Comparison of ENCODE assay signal across 20 mouse cellular contexts in the genomic region with DNA sequence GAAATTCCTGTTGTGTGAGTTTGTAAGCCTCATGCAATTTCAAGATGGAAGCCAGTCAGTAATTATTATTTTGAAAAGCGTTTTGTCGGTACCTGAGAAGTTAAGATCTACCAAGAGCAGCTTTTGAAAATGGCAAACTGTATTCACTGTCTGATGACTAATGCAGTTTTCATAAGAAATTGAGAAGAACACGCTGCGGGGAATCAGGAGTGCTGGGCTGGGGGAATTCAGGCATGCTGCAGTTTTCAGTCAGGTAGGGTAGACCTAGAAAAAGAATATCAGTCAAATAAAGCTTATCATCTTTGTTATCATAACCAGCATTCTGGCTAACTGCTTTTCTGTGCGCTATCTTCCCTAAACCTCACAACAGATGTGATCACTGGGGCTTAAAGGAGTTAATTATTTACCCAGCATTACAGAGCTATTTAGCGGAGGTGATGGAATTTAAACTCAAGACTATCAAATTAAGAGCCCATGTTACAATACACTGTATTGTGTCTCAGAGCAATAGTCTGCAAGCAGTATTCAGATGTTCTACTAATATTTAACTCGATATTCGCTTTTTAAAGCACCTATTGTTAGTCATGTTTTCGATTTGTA. TPM values are rescaled to one million over a fixed set of nuclear protein-coding genes. Genes with fewer than 3 reads are reported as not detected.
DNase-seq lines count a peak whose midpoint lies in the region; ATAC-seq and TF ChIP-seq lines count a peak whose summit lies in the region.
"Had no signal": no experiment of that assay in that cellular context is flagged by ENCODE, and none has a peak within 500 bp of the region (broad histone marks: within the 10 kb centered on the region; RNA-seq: fewer than 3 reads in every experiment).

No protein-coding gene starts in this region.

- no peak overlapping the region for H3K4me3 ChIP-seq in hindbrain, embryonic 13.5 days
- no peak overlapping the region for H3K4me3 ChIP-seq in hindbrain, embryonic 10.5 days
- no peak overlapping the region for H3K4me3 ChIP-seq in intestine, embryonic 16.5 days (ENCODE audit: low read length)
- no peak overlapping the region for H3K4me3 ChIP-seq in neural tube, embryonic 14.5 days (ENCODE audit: low read depth, low read length)
- H3K4me3 ChIP-seq in left cerebral cortex, adult 2 months = no peak overlapping the region
- H3K4me3 ChIP-seq: embryonic facial prominence, embryonic 10.5 days; forebrain, embryonic 13.5 days; heart, embryonic 12.5 days; limb, embryonic 10.5 days; liver, embryonic 13.5 days; lung, embryonic 15.5 days; midbrain, embryonic 12.5 days had no signal

- WGBS in hindbrain, embryonic 13.5 days = 75% methylated on average over 9 of the region's 9 CpGs
- WGBS in hindbrain, embryonic 10.5 days = 91% methylated on average over 9 of the region's 9 CpGs
- WGBS in intestine, embryonic 16.5 days = 60% methylated on average over 9 of the region's 9 CpGs
- WGBS in neural tube, embryonic 14.5 days = 72% methylated on average over 9 of the region's 9 CpGs

- no peak for DNase-seq in hindbrain, embryonic 10.5 days (ENCODE audit: low spot score)
- DNase-seq in brain, embryonic 14.5 days (ENCODE audit: low read depth) = peak; percentile 18
- DNase-seq in urinary bladder, postnatal 4 days (ENCODE audit: low spot score in 2 of 2) = no peak
- DNase-seq in left cerebral cortex, adult 2 months (ENCODE audit: extremely low spot score in 1 of 2, low spot score in 2 of 2) = no peak
- no peak for DNase-seq in layer of hippocampus, adult 9-11 months
- DNase-seq: adrenal gland, adult 2 months; cerebellum, adult 11-12 months; cerebellum, postnatal 36 days; heart, postnatal 36 days; liver, embryonic 13.5 days had no signal

- no peak for TF ChIP-seq POLR2A in brain, embryonic 14.5 days (IDR thresholded peaks at IDR 0.05; ENCODE audit: borderline replicate concordance, extremely low read depth, insufficient read depth, insufficient read length, poor library complexity, severe bottlenecking)

- no peak overlapping the region for H3K9ac ChIP-seq in hindbrain, embryonic 13.5 days
- no peak overlapping the region for H3K9ac ChIP-seq in intestine, embryonic 16.5 days (ENCODE audit: low read depth, low read length)
- H3K9ac ChIP-seq in neural tube, embryonic 14.5 days (replicated peaks; ENCODE audit: low read depth, low read length) = no peak overlapping the region
- H3K9ac ChIP-seq: forebrain, embryonic 13.5 days; heart, embryonic 12.5 days; liver, embryonic 13.5 days; lung, embryonic 15.5 days; midbrain, embryonic 12.5 days had no signal

- no peak for ATAC-seq in hindbrain, embryonic 13.5 days (ENCODE audit: low FRiP score)
- peak; percentile 98 for ATAC-seq in intestine, embryonic 16.5 days
- ATAC-seq in neural tube, embryonic 14.5 days (ENCODE audit: low read depth) = peak; percentile 70; the same call in 1 of the 2 replicates
- ATAC-seq: forebrain, embryonic 13.5 days had no signal

- H3K27me3 ChIP-seq in hindbrain, embryonic 13.5 days = no peaks in the 10 kb centered on the region
- no peaks in the 10 kb centered on the region for H3K27me3 ChIP-seq in hindbrain, embryonic 10.5 days (ENCODE audit: insufficient read depth, poor library complexity, severe bottlenecking)
- no peaks in the 10 kb centered on the region for H3K27me3 ChIP-seq in intestine, embryonic 16.5 days (replicated peaks; ENCODE audit: control insufficient read depth, insufficient read depth, low read length)
- H3K27me3 ChIP-seq in neural tube, embryonic 14.5 days (ENCODE audit: control insufficient read depth, insufficient read depth, low read length) = no peaks in the 10 kb centered on the region
- H3K27me3 ChIP-seq: CH12.LX; forebrain, embryonic 13.5 days; heart, embryonic 12.5 days; liver, embryonic 13.5 days; lung, embryonic 15.5 days; midbrain, embryonic 12.5 days had no signal

- intact Hi-C loops in left cerebral cortex, adult 2 months (cut with DNase I) = no loop called here

- no peaks in the 10 kb centered on the region for H3K9me3 ChIP-seq in hindbrain, embryonic 13.5 days
- no peaks in the 10 kb centered on the region for H3K9me3 ChIP-seq in hindbrain, embryonic 10.5 days
- H3K9me3 ChIP-seq in intestine, embryonic 16.5 days (ENCODE audit: control insufficient read depth, low read length) = no peaks in the 10 kb centered on the region
- H3K9me3 ChIP-seq in neural tube, embryonic 14.5 days (ENCODE audit: control insufficient read depth, low read length) = no peaks in the 10 kb centered on the region
- H3K9me3 ChIP-seq: embryonic facial prominence, embryonic 10.5 days; forebrain, embryonic 13.5 days; heart, embryonic 12.5 days; limb, embryonic 10.5 days; liver, embryonic 13.5 days; lung, embryonic 15.5 days; midbrain, embryonic 12.5 days had no signal

- H3K36me3 ChIP-seq in hindbrain, embryonic 13.5 days = no peaks in the 10 kb centered on the region
- no peaks in the 10 kb centered on the region for H3K36me3 ChIP-seq in hindbrain, embryonic 10.5 days
- H3K36me3 ChIP-seq in intestine, embryonic 16.5 days (ENCODE audit: control insufficient read depth, insufficient read depth, low read length) = no peaks in the 10 kb centered on the region
- no peaks in the 10 kb centered on the region for H3K36me3 ChIP-seq in neural tube, embryonic 14.5 days (ENCODE audit: control insufficient read depth, insufficient read depth, low read length)
- H3K36me3 ChIP-seq: embryonic facial prominence, embryonic 10.5 days; heart, embryonic 12.5 days; limb, embryonic 10.5 days; liver, embryonic 13.5 days; lung, embryonic 15.5 days; midbrain, embryonic 12.5 days had no signal

- TF ChIP-seq CTCF in brain, embryonic 14.5 days (IDR thresholded peaks at IDR 0.05; ENCODE audit: borderline replicate concordance, extremely low read depth, insufficient read depth, insufficient read length) = no peak
- TF ChIP-seq CTCF in left cerebral cortex, adult 2 months (IDR thresholded peaks at IDR 0.05) = no peak

- H3K4me2 ChIP-seq in hindbrain, embryonic 13.5 days = no peak overlapping the region
- H3K4me2 ChIP-seq in intestine, embryonic 16.5 days (ENCODE audit: low read depth, low read length) = 0 out of 2 replicates have a peak overlapping the region, but pooled peaks have one; percentile 7
- no peak overlapping the region for H3K4me2 ChIP-seq in neural tube, embryonic 14.5 days (ENCODE audit: low read depth, low read length)
- H3K4me2 ChIP-seq: forebrain, embryonic 13.5 days; heart, embryonic 12.5 days; liver, embryonic 13.5 days; lung, embryonic 15.5 days; midbrain, embryonic 12.5 days had no signal

- H3K4me1 ChIP-seq in hindbrain, embryonic 13.5 days (replicated peaks) = no peaks in the 10 kb centered on the region
- H3K4me1 ChIP-seq in hindbrain, embryonic 10.5 days (replicated peaks) = no peaks in the 10 kb centered on the region
- no peaks in the 10 kb centered on the region for H3K4me1 ChIP-seq in intestine, embryonic 16.5 days (ENCODE audit: control insufficient read depth, insufficient read depth, low read length)
- no peaks in the 10 kb centered on the region for H3K4me1 ChIP-seq in neural tube, embryonic 14.5 days (ENCODE audit: control insufficient read depth, insufficient read depth, low read length)
- H3K4me1 ChIP-seq: embryonic facial prominence, embryonic 10.5 days; forebrain, embryonic 13.5 days; heart, embryonic 12.5 days; limb, embryonic 10.5 days; liver, embryonic 13.5 days; midbrain, embryonic 12.5 days had no signal

- H3K27ac ChIP-seq in hindbrain, embryonic 13.5 days = peak overlapping the region; percentile 60
- H3K27ac ChIP-seq in hindbrain, embryonic 10.5 days = no peak overlapping the region
- peak overlapping the region; percentile 23 for H3K27ac ChIP-seq in intestine, embryonic 16.5 days (ENCODE audit: low read length)
- H3K27ac ChIP-seq in neural tube, embryonic 14.5 days (ENCODE audit: low read depth, low read length) = no peak overlapping the region
- no peak overlapping the region for H3K27ac ChIP-seq in left cerebral cortex, adult 2 months
- H3K27ac ChIP-seq: embryonic facial prominence, embryonic 10.5 days; forebrain, embryonic 13.5 days; limb, embryonic 10.5 days; liver, embryonic 13.5 days; lung, embryonic 15.5 days; midbrain, embryonic 12.5 days had no signal

RNA-seq across cellular contexts. Expression of gene Cabcoco1, which starts 9.1 kb away (rescaled TPM):
- polyA plus RNA-seq in hindbrain, embryonic 13.5 days (2015; fragmentation: Nextera tagmentation; extraction: Ambion mirVana) = 1.0 and 1.6 TPM in 2 replicates
- polyA plus RNA-seq in hindbrain, embryonic 10.5 days (2016; fragmentation: Nextera tagmentation; extraction: Ambion mirVana) = 0.17 and 0.71 TPM in 2 replicates
- polyA plus RNA-seq in brain, embryonic 14.5 days (2012; rRNA removed) = 0.29 and 0.82 TPM in 2 replicates
- polyA plus RNA-seq in intestine, embryonic 16.5 days (2015; fragmentation: Nextera tagmentation; extraction: Ambion mirVana) = 8.4 and 9.0 TPM in 2 replicates
- polyA plus RNA-seq in neural tube, embryonic 14.5 days (2014; fragmentation: Nextera tagmentation; extraction: Ambion mirVana) = 0.84 and 1.3 TPM in 2 replicates
- 1 to 10 TPM; 1.7 to 1.8 TPM for total RNA-seq in left cerebral cortex, adult 2 months (2021)

Comparison
In these comparisons a context has a peak if more than half of its experiments do, and no peak if none do; other contexts are left out.
1. H3K27ac ChIP-seq: peak in hindbrain, embryonic 13.5 days (single experiment) and intestine, embryonic 16.5 days (single experiment); none in hindbrain, embryonic 10.5 days (single experiment), neural tube, embryonic 14.5 days (single experiment) and left cerebral cortex, adult 2 months (single experiment).